Mouse (Mus musculus): ENCODE measurements around the gene Cry2. TPM values are rescaled to one million over a fixed set of nuclear protein-coding genes. Genes with fewer than 3 reads are reported as not detected.

Cry2 gene
- total RNA-seq, 2 experiments from 2014 or later, result 2.7 to 5.0 TPM

DNA sequence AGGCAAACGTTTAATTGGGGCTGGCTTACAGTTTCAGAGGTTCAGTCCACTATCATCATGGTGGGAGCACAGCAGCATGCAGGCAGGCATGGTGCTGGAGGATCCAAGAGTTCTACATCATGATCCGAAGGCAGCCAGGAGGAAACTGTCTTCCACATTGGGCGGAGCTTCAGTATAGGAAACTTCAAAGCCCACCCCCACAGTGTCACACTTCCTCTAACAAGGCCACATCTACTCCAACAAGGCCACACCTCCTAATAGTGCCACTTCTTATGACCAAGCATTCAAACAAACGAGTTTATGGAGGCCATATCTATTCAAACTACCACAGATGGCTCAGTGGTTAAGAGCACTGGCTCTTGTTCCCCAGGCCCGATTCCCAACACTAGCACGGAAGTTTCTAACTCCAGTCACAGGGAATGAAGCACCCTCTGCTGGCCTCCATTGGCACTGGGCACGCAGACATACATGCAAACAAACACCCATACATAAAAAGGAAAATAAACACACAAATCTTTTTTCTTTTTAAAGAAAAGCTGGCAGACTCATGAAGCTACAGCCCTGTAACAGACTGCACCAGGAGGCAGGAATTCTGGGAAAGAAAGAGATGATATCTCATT, 13.4 kb upstream of the Cry2 start:
- ATAC-seq (replicated peaks; ENCODE audit: low FRiP score, poor library complexity, severe bottlenecking), result no peak

- no peak for ATAC-seq (replicated peaks; ENCODE audit: low FRiP score, poor library complexity, severe bottlenecking)
Observed at GRCm38 (mm10) chr2:92446656-92447055, 12.8 kb upstream of the Cry2 start.

DNA sequence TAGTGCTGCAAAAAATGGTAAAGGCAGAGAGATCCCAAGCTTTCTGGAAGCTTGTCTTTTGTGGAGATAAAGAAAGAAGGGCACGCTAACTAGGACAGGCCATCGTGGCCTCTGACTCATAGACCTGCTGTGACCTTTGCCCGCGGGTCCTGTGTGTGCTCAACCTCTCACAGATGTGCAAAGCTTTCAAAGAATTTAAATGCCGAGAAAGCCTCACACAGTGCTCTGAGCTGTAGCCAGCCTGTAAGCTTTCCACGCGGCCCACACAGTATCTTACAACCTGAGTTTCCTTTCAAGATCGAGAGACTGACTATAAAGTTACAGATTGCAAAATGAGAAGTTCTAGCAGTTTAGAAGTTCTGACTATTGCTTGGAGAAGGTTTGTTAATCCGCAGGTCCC, 12.0 kb upstream of the Cry2 start:
- ATAC-seq (replicated peaks; ENCODE audit: low FRiP score, poor library complexity, severe bottlenecking), result no peak

- ATAC-seq (replicated peaks; ENCODE audit: low FRiP score, poor library complexity, severe bottlenecking), result no peak
Observed at GRCm38 (mm10) chr2:92444376-92444775, 10.5 kb upstream of the Cry2 start.

DNA sequence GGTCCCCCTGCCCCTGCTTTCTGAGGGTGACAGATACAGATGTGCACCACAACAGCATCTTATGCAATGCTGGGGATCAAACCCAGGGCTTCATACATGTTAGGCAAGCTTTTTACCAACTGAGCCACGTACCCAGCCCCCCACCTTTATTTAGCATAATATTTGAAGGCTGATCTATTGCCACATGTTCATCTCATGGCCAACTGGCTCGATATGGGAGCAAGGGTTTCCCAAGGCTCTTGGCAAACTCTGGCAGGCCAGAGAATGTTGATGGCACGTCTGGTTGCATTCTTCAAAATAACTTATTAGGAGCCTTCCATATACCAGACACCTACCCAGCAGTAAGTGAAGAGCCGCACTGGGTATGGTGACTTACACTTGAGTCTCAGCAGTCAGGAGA, 9.5 kb upstream of the Cry2 start:
- no peak for ATAC-seq (replicated peaks; ENCODE audit: low FRiP score, poor library complexity, severe bottlenecking)

DNA sequence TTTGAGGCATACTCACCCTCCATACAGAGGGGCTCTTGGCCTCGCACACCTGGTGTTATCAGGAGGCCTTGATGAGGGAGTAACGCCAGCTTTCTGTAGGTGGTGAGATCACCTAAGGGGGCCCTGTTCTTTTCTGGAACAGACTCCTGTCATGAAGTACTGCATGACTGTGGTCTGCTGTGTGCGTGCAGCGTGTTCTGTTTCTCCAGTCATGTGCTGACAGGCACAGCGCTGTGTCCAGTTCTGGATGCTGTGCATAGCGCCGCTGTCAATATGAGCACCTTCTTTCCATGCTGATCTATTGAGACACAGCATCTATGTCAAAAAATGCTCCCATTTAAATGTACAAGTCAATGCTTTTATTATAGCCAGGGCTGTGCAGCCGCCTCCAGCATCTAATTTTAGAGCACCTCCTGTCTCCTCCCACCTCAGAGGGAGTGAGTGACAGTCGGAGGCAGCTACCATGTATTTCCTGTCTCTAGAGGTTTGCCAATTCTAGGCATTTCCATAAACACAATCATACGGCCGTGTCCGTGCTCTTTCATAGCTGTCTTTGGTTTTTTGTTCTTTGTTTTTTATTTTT, 8.7 kb upstream of the Cry2 start:
- ATAC-seq (replicated peaks; ENCODE audit: low FRiP score, poor library complexity, severe bottlenecking), result no peak

DNA sequence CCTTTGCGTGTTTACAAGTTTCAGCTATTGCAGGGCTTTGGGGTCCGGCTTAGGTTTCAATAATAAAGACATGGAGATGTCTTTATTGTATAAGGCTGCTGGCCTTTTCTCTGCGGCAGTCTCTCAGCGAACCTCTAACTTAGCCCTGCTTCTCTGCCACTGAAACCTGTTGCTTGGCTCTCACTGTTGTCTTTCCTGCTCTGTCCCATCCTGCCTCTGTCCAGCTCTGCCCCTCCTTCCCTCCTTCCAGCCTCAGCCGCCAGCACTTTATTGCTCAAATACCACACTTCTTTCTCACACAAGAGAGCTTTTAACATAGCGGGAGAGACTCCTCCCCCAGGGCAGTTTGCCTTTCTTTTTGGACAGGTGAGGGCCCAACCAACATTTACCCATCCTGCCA, 6.6 kb upstream of the Cry2 start:
- no peak for ATAC-seq (replicated peaks; ENCODE audit: low FRiP score, poor library complexity, severe bottlenecking)

- ATAC-seq (replicated peaks; ENCODE audit: low FRiP score, poor library complexity, severe bottlenecking), result no peak
Observed at GRCm38 (mm10) chr2:92438567-92438966, 4.7 kb upstream of the Cry2 start.

- no peak for ATAC-seq (replicated peaks; ENCODE audit: low FRiP score, poor library complexity, severe bottlenecking)
Observed at GRCm38 (mm10) chr2:92437875-92438274, 4.0 kb upstream of the Cry2 start.

GRCm38 (mm10) chr2:92437366-92437765, 3.5 kb upstream of the Cry2 start:
- no peak for ATAC-seq (replicated peaks; ENCODE audit: low FRiP score, poor library complexity, severe bottlenecking)

GRCm38 (mm10) chr2:92435023-92435422, 1.2 kb upstream of the Cry2 start:
- ATAC-seq (replicated peaks; ENCODE audit: low FRiP score, poor library complexity, severe bottlenecking), result no peak

GRCm38 (mm10) chr2:92434375-92434745, 517 bp upstream of the Cry2 start:
- no peak for ATAC-seq (replicated peaks; ENCODE audit: low FRiP score, poor library complexity, severe bottlenecking)

GRCm38 (mm10) chr2:92432299-92433295, 1.2 kb downstream of the Cry2 start:
- no peak for ATAC-seq (replicated peaks; ENCODE audit: low FRiP score, poor library complexity, severe bottlenecking)

GRCm38 (mm10) chr2:92431611-92432179, 2.1 kb downstream of the Cry2 start:
- no peak for ATAC-seq (replicated peaks; ENCODE audit: low FRiP score, poor library complexity, severe bottlenecking)

DNA sequence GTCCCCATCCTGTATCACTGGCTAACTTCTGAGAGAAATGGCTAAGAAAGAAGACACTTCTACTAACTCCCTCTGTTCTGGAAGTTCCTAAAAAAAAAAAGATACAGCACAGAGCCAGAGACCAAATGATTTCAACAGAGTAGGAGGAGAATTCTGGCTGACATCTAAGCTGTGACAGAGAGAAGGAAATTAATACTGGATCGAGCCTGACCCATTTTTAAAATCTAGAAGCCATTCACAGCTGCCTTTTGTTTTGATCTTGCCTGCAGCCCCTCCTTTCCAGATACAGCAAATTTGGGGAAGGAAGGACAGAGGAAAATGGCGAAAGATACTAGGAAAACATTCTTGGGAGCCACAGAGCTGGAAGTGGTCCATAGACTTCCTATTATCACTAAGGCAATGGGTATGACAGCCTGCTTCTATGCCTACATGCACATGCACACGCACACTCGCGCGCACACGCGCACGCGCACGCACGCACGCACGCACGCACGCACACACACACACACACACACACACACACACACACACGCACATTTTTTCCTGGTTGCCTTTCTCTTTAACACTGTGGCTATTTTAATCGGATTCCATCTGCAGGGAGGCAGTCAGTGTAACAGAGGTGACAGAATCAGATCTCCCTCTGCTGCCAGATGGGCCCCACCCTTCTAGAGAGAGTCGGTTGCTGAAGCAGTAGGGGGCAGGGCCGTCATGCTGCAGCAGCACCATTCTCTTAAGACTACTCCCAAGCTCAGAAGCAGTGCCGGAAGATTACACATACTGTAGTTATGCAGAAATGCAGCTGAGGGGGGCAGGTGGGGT, 2.9 kb downstream of the Cry2 start:
- no peak for ATAC-seq (replicated peaks; ENCODE audit: low FRiP score, poor library complexity, severe bottlenecking)

DNA sequence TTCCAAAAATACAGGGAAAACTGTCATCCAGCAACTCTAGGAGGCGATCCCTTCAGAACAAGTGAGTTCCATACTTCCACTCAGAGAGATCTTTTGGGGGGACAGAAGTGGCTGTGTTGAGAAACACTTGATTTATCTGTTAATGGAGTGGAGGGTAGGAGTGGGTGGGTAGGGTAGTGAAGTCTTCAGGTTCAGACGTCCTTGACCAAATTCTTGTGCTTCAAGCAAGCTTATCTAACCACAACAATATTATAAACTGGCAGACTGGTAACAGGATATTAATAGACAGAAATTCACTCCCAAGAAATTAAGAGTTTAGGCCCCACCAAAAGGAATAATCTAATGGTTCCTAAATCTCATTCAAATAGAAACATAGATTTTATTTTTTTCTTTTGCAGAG, 3.8 kb downstream of the Cry2 start:
- ATAC-seq (replicated peaks; ENCODE audit: low FRiP score, poor library complexity, severe bottlenecking), result no peak

GRCm38 (mm10) chr2:92427882-92428281, 6.0 kb downstream of the Cry2 start:
- ATAC-seq (replicated peaks; ENCODE audit: low FRiP score, poor library complexity, severe bottlenecking), result no peak

DNA sequence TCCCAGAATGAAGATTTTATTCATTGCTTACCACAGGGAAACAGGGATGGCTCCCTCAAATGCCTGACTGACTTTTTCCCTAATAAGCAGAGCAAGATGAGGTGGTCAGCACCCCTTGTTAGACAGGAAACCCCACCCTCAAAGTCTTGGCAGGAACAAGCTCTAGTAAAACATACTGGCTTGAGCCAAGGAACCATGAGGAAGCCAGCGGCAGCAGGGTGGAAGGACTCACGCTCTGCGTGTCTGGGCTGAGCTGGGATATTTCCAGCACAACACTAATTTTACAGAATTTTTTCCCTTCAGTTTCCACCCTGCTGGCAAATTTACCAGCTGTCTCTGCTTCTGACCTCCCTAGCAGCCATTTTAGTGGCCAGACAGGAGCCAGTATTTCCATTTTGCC, 7.4 kb downstream of the Cry2 start:
- ATAC-seq (replicated peaks; ENCODE audit: low FRiP score, poor library complexity, severe bottlenecking), result no peak

DNA sequence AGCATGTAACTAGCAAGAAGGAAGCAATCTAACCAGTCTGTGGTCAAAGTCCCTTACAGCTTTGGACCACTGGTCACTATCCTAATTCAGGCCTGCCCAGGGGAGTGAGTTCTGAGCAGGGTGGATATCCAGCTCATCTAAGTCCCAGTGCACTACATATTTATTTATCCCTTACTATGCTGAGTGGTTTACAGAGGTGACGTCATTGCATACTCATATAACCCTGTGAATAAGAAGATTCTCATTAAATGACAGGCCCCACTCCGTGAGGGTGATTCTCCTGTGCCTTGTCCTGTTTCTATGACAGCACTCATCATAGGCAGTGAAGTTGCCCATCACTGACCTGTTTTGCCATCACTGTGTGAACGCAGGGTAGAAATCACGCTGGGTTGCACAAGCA, 8.5 kb downstream of the Cry2 start:
- ATAC-seq (replicated peaks; ENCODE audit: low FRiP score, poor library complexity, severe bottlenecking), result no peak

All from erythroid progenitor cell, adult 5-6 weeks (primary cell).